Mouse (Mus musculus) common myeloid progenitor, adult 5-6 weeks (primary cell): ENCODE results near the gene Cfap77. TPM values are rescaled to one million over a fixed set of nuclear protein-coding genes. Genes with fewer than 3 reads are reported as not detected.
A peak's percentile ranks its signal among the peaks of the same experiment; 100 is the strongest.

Source experiments
- ATAC-seq: replicated peaks from 2 replicates; pipeline ENCODE4 v1.8.0; 2016; ENCODE audit warnings: low read depth, mild to moderate bottlenecking, moderate TSS enrichment, inconsistent platforms; ENCODE audit not compliant: poor library complexity, severe bottlenecking
- total RNA-seq: library from RNA; stranded (forward); fragments of 200-1000, 187-1606 nt; gene quantifications from 2 replicates; pipeline ENCODE4 v1.2.3, GENCODE M21; 2017

The Cfap77 gene
- total RNA-seq, 1 experiment from 2014 or later: not detected

- ATAC-seq: peak; percentile 55
These were observed 893 bp downstream of the Cfap77 start for GRCm38 (mm10) chr2:29053802-29054544.

- ATAC-seq: peak; percentile 78
These were observed 1.9 kb downstream of the Cfap77 start for GRCm38 (mm10) chr2:29052943-29053454.

DNA sequence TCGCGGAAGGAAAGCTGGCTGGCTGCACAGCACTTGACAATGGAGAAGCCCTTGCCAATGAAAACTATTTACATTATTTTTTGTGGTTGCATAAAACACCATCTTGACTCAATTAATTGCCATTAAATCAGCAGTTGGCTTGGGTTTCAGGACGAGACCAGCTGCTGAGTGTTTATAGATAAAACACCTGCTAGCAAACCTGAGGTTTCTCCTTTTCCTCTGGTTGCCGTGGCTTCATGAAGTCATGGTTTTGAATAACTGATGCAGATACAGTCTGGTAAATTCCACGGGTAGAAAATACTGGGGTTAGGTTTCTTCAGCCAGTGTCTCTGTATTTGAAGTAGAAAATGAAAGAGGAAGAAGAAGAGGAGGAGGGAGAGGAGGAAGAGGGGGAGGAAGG is 2.9 kb downstream of the Cfap77 start:
- ATAC-seq: no peak

DNA sequence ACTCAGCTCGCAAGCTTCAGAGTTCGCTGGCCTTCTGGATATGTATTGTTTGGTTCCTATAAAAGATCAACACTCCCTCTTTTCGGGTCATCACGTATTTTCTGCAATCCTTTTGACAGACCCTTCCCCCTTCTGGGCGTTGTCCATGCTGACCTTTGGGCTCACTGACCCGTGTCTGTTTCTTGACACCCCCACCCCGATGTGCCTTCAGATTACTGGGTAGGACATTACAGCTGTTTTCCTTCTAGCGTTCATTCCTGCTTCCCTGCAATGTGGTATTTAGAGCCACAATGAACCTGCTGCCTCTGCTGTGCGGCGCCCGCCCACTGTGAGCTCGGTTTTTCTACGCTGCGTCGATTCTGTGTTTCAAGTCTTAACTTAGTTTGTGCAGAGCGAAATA is 8.7 kb downstream of the Cfap77 start:
- ATAC-seq: no peak

DNA sequence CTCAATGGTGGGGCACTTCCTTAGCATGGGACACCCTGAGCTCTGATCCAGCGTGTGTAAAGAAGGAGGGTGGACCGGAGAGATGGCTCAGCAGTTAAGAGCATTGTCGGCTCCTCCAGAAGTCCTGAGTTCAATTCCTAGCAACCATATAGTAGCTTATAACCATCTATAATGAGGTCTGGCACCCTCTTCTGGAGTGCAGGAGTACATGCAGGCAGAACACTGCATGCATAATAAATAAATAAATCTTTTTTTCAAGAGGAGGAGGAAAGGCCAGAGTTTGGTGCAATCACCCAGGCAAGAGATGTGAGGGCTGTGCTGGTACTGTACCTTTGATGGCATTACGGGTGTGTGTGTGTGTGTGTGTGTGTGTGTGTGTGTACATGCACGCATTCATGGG is 12.7 kb downstream of the Cfap77 start:
- no peak for ATAC-seq

DNA sequence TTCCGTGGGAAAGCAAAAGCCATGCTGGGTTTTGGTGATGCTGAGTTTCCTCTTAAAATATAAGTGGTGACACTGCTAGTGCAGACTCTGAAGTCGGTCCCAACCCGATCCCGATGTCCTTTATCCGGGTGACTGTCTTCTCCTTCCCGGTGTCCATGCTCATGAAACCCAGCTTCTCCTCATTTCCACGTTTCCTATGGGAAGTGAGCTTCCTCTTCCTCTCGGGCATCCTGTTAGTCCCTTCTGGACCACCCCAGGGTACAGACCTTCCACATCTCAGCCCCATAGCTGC is 13.4 kb downstream of the Cfap77 start:
- ATAC-seq: no peak

GRCm38 (mm10) chr2:29040594-29041476 is 14.0 kb downstream of the Cfap77 start:
- ATAC-seq: no peak

- no peak for ATAC-seq
These were observed 15.1 kb downstream of the Cfap77 start for GRCm38 (mm10) chr2:29039741-29040140.

- ATAC-seq: no peak
These were observed 19.2 kb downstream of the Cfap77 start for GRCm38 (mm10) chr2:29035698-29036097.

DNA sequence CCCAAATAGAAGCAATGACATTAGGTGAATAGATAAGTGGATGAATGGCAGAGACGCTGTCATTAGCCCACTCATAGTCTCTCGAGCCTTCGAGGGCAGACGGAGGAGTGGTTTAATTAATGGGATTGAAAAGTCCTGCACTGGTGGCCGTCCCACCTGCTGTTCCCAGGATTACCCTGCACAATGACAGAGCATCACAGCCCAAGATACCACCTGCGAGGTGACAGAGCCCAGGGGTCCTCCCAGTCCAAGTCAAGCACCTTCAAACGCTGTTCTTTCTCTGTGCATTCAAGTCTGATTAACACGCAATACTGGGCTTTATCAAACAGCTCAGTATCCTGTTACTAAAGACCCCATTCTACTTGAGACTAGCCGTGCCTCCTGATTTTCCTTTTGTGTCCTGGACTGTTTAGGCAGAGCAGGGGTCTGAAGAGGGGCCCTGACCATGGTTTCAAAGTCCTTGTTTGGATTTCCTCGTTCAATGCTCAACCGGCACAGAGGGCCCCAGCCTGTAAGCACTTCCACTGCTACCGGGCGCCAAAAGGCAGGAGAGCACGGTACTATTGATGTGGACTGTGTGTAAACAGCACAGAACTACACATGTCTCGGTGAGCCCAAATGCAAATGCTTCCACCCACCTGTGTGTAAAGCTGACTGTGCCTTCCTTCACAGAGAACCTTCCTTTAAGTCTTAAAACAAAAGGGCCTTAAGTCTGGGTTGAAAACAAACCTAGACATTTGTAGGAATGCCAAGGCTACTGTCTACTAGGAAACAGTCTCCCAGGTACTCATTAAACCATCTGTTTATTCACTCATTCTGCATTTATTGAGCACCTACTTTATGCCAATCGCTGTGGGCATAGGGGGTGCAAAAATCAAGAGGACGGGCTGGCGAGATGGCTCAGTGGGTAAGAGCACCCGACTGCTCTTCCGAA is 20.1 kb downstream of the Cfap77 start:
- ATAC-seq: no peak

DNA sequence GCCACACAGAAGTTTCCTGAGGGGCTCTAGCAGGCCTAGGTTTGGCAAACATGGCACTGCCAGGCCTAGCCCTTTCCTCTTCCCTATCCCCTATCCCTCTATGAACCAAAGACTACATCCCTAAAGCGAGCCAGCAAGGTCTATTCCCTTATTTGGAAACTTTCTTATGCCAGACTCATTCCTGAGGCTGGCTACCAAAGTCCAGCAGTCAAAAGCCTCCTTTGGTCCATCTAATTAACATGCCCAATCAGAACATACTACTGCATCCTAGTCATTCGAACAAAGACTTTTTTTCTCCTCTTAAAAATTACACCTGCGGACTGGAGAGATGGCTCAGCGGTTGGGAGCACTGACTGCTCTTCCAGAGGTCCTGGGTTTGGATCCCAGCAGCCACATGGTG is 22.9 kb downstream of the Cfap77 start:
- ATAC-seq: no peak

DNA sequence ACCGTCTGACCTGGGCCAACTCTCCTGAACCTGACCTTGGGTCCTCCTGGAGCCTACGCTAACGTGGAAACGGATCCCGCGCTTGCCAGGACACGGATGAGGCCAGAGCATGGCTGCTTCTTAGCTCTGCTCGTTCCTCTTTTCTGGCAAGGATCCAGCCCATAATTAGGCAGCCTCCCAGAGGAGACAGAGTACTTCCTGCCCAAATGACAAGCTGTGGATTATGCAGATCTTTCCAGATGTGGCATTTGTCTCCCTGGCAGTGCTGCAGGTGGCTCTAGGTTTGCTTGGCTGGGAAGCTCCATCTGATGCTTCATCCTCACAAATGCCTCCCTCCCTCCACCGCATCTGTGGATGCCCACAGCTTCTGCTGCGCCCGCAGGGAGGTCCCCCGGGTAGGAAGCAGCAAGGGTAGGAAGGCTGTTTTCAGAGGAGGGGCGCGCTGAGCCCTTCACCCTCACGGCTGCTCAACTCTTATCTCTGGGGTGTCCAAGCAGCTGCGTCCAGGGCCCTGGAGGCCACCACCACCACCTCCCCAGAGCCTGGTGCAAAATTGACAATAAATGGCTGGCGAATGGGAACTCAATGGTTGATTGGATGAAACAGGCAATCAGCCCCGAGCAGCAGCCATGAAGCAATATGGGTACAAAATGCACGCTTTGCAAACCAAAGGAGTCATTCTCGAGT is 24.7 kb downstream of the Cfap77 start:
- ATAC-seq: no peak

DNA sequence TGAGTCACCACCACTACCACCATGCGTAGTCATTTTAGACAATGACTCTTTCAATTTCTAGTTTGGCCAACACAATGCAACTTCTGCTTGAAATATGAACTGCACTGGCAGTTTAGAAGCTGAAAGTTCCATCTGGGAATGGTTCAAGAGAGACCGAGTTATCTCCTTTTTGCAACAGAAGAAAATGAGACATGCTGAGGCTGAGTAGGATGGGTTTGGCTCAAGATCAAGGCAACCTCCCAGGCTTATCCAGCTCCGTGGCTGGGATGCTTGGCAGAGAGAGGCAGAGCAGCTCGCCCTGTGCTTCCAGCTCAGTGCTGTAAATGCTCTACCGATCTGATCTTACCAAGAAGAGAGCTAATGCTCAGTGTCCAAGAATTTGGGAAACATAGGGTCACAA is 29.6 kb downstream of the Cfap77 start:
- no peak for ATAC-seq

DNA sequence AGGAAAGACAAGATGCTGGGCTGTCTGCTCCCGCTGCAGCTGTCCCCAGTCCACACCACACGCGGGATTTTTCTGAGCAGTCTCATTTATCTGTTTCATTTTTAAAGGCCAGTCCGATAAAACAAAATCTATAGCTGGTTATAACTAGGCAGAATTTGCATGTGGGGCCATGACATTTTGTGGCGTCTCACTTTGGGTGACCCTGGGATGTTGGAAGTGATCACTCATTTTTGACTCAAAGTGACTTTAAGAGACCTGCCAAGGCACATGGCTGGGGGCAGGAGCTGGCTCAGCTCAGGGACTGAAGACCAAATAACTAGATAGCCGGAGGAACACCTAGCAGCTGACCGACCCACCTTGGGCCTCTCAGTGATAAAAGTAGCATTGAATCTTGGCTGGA is 31.9 kb downstream of the Cfap77 start:
- ATAC-seq: no peak

DNA sequence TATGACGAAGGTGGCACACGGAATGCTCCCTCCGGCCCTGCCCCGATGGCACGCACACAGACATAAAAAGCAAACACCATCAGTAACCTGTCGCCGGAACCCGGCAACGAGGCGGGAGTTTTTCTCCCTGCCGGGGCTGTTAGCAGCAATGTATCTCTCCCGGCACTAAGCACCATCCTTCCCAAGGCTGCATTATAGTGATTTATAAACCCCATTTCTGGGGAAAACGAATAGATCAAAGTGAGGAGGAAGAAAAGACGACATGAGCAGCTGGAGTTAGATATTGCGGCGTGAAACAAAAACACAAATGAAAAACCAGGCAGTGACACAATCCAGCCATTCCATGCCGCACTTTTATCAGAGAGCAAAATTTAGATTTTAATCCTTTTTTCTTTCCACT is 33.8 kb downstream of the Cfap77 start:
- no peak for ATAC-seq

DNA sequence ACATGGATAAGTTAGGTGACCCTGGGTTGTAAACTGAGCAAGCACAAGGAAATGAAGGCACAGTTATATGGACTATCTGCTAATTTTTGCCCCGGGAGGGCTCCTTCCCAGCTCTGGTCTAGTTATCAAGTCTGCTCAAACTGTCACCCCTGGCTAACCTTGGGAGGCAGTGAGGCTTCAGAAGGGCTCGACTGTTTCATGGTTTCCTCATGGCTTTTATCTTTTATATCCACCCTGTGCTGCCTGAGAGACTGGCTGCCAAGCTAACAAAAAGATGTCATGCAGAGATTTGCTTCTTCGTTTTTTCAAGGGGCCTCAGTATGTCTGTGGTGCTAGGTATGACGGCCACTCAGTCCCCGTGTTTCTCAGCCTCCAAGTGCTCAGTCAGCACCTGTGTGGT is 36.2 kb downstream of the Cfap77 start:
- no peak for ATAC-seq

- no peak for ATAC-seq
These were observed 38.0 kb downstream of the Cfap77 start for GRCm38 (mm10) chr2:29016599-29017587.

- no peak for ATAC-seq
These were observed 42.3 kb downstream of the Cfap77 start for GRCm38 (mm10) chr2:29012523-29012922.

DNA sequence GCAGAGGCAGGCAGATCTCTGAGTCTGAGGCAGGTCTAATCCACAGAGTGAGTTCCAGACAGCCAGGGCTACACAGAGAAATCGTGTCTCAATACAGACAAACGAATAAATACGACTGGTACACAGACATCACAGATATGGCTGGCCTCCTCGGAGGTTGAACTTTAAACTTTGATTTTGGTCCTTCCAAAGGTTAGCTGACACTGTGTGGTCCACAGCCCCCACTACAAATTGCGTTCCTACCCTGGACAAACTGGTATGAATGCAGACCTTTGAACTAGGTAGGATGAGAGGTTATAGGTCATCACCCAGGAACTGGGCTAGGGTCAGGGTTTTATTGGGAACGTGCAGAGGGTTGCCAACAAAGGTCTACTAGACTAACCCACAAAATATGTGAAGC is 47.2 kb downstream of the Cfap77 start:
- ATAC-seq: no peak
